Mouse (Mus musculus): ENCODE results near the gene Cers5. TPM values are rescaled to one million over a fixed set of nuclear protein-coding genes. Genes with fewer than 3 reads are reported as not detected.

Gene Cers5
- polyA plus RNA-seq, 2 experiments = 75.1 to 84.9 TPM

DNA sequence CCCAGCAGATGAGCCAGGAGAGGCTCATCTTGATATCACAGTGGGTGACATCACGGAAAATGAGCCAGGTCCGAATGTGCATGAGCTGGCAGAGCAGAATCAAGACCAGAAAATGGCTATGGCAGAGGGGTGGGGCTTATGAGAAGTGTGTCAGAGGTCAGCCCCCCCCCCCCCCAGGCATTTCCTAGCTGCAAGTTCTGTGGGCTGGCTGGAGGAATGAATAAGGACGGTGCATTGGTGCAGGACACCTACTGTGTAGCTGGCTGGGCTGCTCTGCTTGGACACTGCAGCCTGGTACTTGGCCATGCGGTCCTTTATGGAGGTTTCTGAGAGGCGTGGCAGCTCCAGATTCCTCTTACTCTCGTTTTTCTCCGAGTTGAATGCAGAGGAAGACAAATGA, 33.5 kb upstream of the Cers5 start:
- WGBS = 45% methylated on average over 7 of the region's 7 CpGs
- H3K4me3 ChIP-seq (replicated peaks; ENCODE audit: low read length) = no peak overlapping the region

DNA sequence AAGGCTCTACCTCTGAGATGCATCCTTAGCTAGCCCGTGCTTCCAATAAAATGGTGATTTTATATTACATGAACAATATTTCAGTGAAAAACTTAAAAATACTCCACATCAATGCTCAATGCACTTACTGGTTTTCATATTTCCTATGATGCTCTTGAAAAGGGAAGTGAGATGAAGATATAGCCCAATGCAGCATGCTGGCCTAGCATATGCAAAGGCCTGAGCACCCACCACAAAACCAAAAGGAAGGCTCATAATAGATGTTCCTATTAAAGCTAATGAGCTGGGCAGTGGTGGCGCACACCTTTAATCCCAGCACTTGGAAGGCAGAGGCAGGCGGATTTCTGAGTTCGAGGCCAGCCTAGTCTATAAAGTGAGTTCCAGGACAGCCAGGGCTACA, 33.0 kb upstream of the Cers5 start:
- no peak for TF ChIP-seq POLR2A (IDR thresholded peaks at IDR 0.05; ENCODE audit: borderline replicate concordance, extremely low read depth, insufficient read depth, insufficient read length)
- H3K4me3 ChIP-seq (replicated peaks; ENCODE audit: low read length) = no peak overlapping the region
- peaks cover 45% of the 10 kb centered on the region for H3K36me3 ChIP-seq (ENCODE audit: control insufficient read depth, insufficient read depth, low read length)
- H3K4me2 ChIP-seq (replicated peaks; ENCODE audit: low read depth, low read length, severe bottlenecking) = no peak overlapping the region
- WGBS = 93% methylated on average over 4 of the region's 4 CpGs
- ATAC-seq (ENCODE audit: low FRiP score, low read depth) (no peak), DNase-seq (ENCODE audit: low spot score) (no peak)
- no peaks in the 10 kb centered on the region for H3K27me3 ChIP-seq (ENCODE audit: control insufficient read depth, insufficient read depth, low read length)
- H3K9ac ChIP-seq (ENCODE audit: low read depth, low read length, severe bottlenecking) = no peak overlapping the region
- no peaks in the 10 kb centered on the region for H3K9me3 ChIP-seq (ENCODE audit: control insufficient read depth, low read length)
- peaks cover 26% of the 10 kb centered on the region for H3K4me1 ChIP-seq (ENCODE audit: control insufficient read depth, insufficient read depth, low read length)
- H3K27ac ChIP-seq (replicated peaks; ENCODE audit: low read depth, low read length) = no peak overlapping the region

More for the DNA sequence above, 33.5 kb upstream of the Cers5 start:
- Histone ChIP-seq H3K9me3 (ENCODE audit: control insufficient read depth, low read length) (no peaks in the 10 kb centered on the region), H3K4me1 (ENCODE audit: control insufficient read depth, insufficient read depth, low read length) (peaks cover 26% of the 10 kb centered on the region), H3K27ac (replicated peaks; ENCODE audit: low read depth, low read length) (no peak overlapping the region), H3K9ac (ENCODE audit: low read depth, low read length, severe bottlenecking) (no peak overlapping the region), H3K4me2 (replicated peaks; ENCODE audit: low read depth, low read length, severe bottlenecking) (no peak overlapping the region), H3K36me3 (ENCODE audit: control insufficient read depth, insufficient read depth, low read length) (peaks cover 40% of the 10 kb centered on the region), H3K27me3 (ENCODE audit: control insufficient read depth, insufficient read depth, low read length) (no peaks in the 10 kb centered on the region)
- DNase-seq (ENCODE audit: low spot score) (no peak), ATAC-seq (ENCODE audit: low FRiP score, low read depth) (no peak)
- TF ChIP-seq POLR2A (IDR thresholded peaks at IDR 0.05; ENCODE audit: borderline replicate concordance, extremely low read depth, insufficient read depth, insufficient read length) = no peak

DNA sequence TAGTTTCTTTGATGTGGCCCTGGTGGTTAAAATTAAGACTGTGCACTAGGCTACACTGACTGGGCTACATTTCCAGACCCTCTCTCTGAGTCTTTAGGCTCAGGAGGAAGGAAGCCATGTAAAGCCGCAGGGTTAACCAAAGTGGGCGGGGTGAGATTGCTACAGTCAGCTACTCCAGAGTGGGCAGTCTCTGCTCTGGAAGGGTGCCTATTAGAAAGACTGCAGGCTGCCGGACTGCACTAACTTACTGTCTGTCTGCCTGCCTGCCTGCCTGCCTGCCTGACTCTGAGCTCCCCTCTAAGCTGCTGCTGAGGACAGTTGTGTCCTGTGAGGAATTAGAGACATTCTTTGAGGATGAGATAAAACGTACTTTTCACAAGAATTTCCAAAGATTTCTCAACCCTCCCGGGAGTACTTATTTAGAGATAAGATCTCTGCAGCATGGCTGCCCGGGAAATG, 30.5 kb upstream of the Cers5 start:
- H3K4me1 ChIP-seq (ENCODE audit: control insufficient read depth, insufficient read depth, low read length) = peaks cover 28% of the 10 kb centered on the region

DNA sequence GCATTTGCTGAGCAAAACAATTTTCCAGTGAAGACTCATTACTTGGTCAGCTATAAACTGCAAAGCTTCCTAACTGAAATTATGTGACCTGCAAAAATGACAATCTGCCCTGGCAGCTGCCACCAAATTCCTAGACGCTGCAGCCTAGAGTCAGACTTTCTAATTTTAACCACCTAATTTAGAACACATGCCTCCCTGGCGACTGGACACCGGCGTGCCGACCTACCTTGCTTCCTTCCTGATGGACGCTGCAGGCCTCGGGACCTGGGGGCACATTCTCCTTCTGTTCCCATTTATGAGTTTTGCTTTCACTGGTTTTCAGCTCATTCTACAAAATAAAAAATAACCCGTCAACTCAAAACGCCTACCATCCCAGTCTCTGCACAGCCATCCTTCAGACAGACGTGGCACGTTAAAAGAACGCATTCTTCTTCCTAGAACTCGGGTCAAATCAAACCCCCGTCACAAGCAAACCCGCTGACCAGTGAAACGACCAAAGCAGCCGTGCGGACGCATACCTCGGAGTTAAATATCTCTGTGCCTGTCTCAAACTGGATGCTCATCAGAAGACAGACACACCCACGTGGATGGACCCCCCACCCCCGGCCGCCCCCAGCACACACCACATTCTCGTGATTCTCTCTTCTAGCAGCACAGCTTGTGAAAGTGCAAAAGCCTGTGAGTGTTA, 29.3 kb upstream of the Cers5 start:
- H3K4me1 ChIP-seq (ENCODE audit: control insufficient read depth, insufficient read depth, low read length) = peaks cover 29% of the 10 kb centered on the region
- peak overlapping the region; percentile 63 for H3K27ac ChIP-seq (replicated peaks; ENCODE audit: low read depth, low read length)
- H3K9ac ChIP-seq (ENCODE audit: low read depth, low read length, severe bottlenecking) = peak overlapping the region; percentile 12; the same call in 1 of the 2 replicates
- peaks cover 63% of the 10 kb centered on the region for H3K36me3 ChIP-seq (ENCODE audit: control insufficient read depth, insufficient read depth, low read length)
- 13% methylated on average over 24 of the region's 24 CpGs for WGBS
- DNase-seq (ENCODE audit: low spot score) (no peak), ATAC-seq (ENCODE audit: low FRiP score, low read depth) (no peak)
- no peak for TF ChIP-seq POLR2A (IDR thresholded peaks at IDR 0.05; ENCODE audit: borderline replicate concordance, extremely low read depth, insufficient read depth, insufficient read length)
- H3K9me3 ChIP-seq (ENCODE audit: control insufficient read depth, low read length) = no peaks in the 10 kb centered on the region
- peak overlapping the region; percentile 19; the same call in 1 of the 2 replicates for H3K4me2 ChIP-seq (replicated peaks; ENCODE audit: low read depth, low read length, severe bottlenecking)
- no peak overlapping the region for H3K4me3 ChIP-seq (replicated peaks; ENCODE audit: low read length)
- H3K27me3 ChIP-seq (ENCODE audit: control insufficient read depth, insufficient read depth, low read length) = no peaks in the 10 kb centered on the region

More for the DNA sequence above, 30.5 kb upstream of the Cers5 start:
- 11% methylated on average over 6 of the region's 6 CpGs for WGBS
- Histone ChIP-seq H3K36me3 (ENCODE audit: control insufficient read depth, insufficient read depth, low read length) (peaks cover 66% of the 10 kb centered on the region), H3K27ac (replicated peaks; ENCODE audit: low read depth, low read length) (peak overlapping the region; percentile 28; the same call in 1 of the 2 replicates), H3K9ac (ENCODE audit: low read depth, low read length, severe bottlenecking) (no peak overlapping the region; the same call in 1 of the 2 replicates), H3K9me3 (ENCODE audit: control insufficient read depth, low read length) (no peaks in the 10 kb centered on the region), H3K4me3 (replicated peaks; ENCODE audit: low read length) (no peak overlapping the region), H3K4me2 (replicated peaks; ENCODE audit: low read depth, low read length, severe bottlenecking) (no peak overlapping the region), H3K27me3 (ENCODE audit: control insufficient read depth, insufficient read depth, low read length) (no peaks in the 10 kb centered on the region)
- peak; percentile 39 for ATAC-seq (ENCODE audit: low FRiP score, low read depth)
- no peak for TF ChIP-seq POLR2A (IDR thresholded peaks at IDR 0.05; ENCODE audit: borderline replicate concordance, extremely low read depth, insufficient read depth, insufficient read length)
- peak; percentile 77 for DNase-seq (ENCODE audit: low spot score)

DNA sequence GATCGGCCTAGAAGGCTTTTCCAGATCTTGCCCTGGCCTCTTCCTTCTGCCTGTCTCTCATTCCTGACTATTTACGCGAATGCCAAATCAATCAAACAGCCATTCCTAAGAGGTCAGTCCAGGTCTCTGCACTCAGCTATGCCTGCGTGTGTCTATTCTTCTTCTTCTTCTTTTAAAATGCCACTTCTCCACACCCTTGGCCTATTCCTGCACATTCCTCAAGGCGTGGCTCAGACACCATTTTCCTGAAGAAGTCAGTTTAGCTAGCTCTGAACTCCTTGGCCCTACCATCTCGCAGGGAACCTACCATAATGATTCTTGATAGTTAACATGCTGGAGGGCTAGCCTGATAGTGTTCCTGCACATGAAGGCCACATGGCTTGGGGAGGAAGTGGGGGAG, 27.0 kb upstream of the Cers5 start:
- no peak for DNase-seq (ENCODE audit: low spot score)
- WGBS = 75% methylated on average over 6 of the region's 6 CpGs
- no peaks in the 10 kb centered on the region for H3K27me3 ChIP-seq (ENCODE audit: control insufficient read depth, insufficient read depth, low read length)
- ATAC-seq (ENCODE audit: low FRiP score, low read depth) = no peak
- no peak overlapping the region for H3K4me3 ChIP-seq (replicated peaks; ENCODE audit: low read length)
- no peaks in the 10 kb centered on the region for H3K9me3 ChIP-seq (ENCODE audit: control insufficient read depth, low read length)
- no peak overlapping the region for H3K9ac ChIP-seq (ENCODE audit: low read depth, low read length, severe bottlenecking)
- H3K36me3 ChIP-seq (ENCODE audit: control insufficient read depth, insufficient read depth, low read length) = peaks cover 54% of the 10 kb centered on the region
- TF ChIP-seq POLR2A (IDR thresholded peaks at IDR 0.05; ENCODE audit: borderline replicate concordance, extremely low read depth, insufficient read depth, insufficient read length) = no peak
- H3K27ac ChIP-seq (replicated peaks; ENCODE audit: low read depth, low read length) = no peak overlapping the region
- no peak overlapping the region for H3K4me2 ChIP-seq (replicated peaks; ENCODE audit: low read depth, low read length, severe bottlenecking)
- peaks cover 29% of the 10 kb centered on the region for H3K4me1 ChIP-seq (ENCODE audit: control insufficient read depth, insufficient read depth, low read length)
